Mouse (Mus musculus) hindbrain, postnatal 0 days (tissue): ENCODE measurements around the gene Micall1. TPM values are rescaled to one million over a fixed set of nuclear protein-coding genes. Genes with fewer than 3 reads are reported as not detected.

Experiments
- ATAC-seq: fragments of 200-750 bp; cut with Nextera tagmentation; 2 replicates; pipeline ENCODE4 v1.8.0; 2017; ENCODE audit warnings: mild to moderate bottlenecking, moderate TSS enrichment, moderate library complexity
- DNase-seq: peaks from one replicate; pipeline ENCODE4 v3.0.0-alpha.2; 2015; ENCODE audit warnings: low spot score
- H3K27ac ChIP-seq: fragments of 300-500 bp; sonication (generic); 2 replicates; pipeline ENCODE4 v1.5.1; 2014; ENCODE audit warnings: mild to moderate bottlenecking
- H3K27me3 ChIP-seq: fragments of 300-500 bp; sonication (generic); 2 replicates; pipeline ENCODE4 v1.6.1; 2014; ENCODE audit warnings: low read length, mixed read lengths; ENCODE audit not compliant: insufficient read depth
- H3K36me3 ChIP-seq: fragments of 300-500 bp; sonication (generic); 2 replicates; pipeline ENCODE4 v1.6.1; 2014; ENCODE audit warnings: low read length, mixed read lengths; ENCODE audit not compliant: insufficient read depth
- H3K4me1 ChIP-seq: fragments of 300-500 bp; sonication (generic); 2 replicates; pipeline ENCODE4 v1.6.1; 2014; ENCODE audit warnings: antibody characterized with exemption, low read length, mixed read lengths; ENCODE audit not compliant: insufficient read depth
- H3K4me2 ChIP-seq: fragments of 300-500 bp; sonication (generic); 2 replicates; pipeline ENCODE4 v1.6.1; 2014; ENCODE audit warnings: low read depth, mild to moderate bottlenecking, low read length, moderate library complexity, mixed read lengths
- H3K4me3 ChIP-seq: fragments of 300-500 bp; sonication (generic); 2 replicates; pipeline ENCODE4 v1.5.1; 2014; ENCODE audit warnings: low read length
- H3K9ac ChIP-seq: fragments of 300-500 bp; sonication (generic); replicated peaks from 2 replicates; pipeline ENCODE4 v1.6.1; 2014; ENCODE audit warnings: mild to moderate bottlenecking, low read length, moderate library complexity, mixed read lengths
- H3K9me3 ChIP-seq: fragments of 300-500 bp; sonication (generic); 2 replicates; pipeline ENCODE4 v1.6.1; 2016; ENCODE audit warnings: low read length, mixed read lengths
- CTCF ChIP-seq: IDR thresholded peaks from 2 replicates; pipeline ENCODE4 v1.5.1; 2016; ENCODE audit warnings: antibody characterized with exemption, control low read depth, low read depth
- WGBS: fragments of 180-500 bp; shearing (Covaris S2); extraction: QIAGEN DNeasy Blood & Tissue Kit; methylation state at CpG from one replicate; pipeline ENCODE4 v1.1.7; 2014; 5-methylcytosine and 5-hydroxymethylcytosine counted together
- polyA plus RNA-seq: library from polyadenylated mRNA; unstranded; fragments of >200 nt; fragmentation: Nextera tagmentation; extraction: Ambion mirVana; gene quantifications from 2 replicates; pipeline ENCODE4 v1.2.1, GENCODE M21; 2015
- total RNA-seq: library from RNA; depleted of rRNA; stranded (reverse); fragments of >200 nt; gene quantifications from 2 replicates; pipeline ENCODE4 v1.2.3, GENCODE M21; 2014; rRNA removed

Gene Micall1
- total and polyA plus RNA-seq, 2 experiments from 2014 or later = 9.5 to 36.4 TPM

DNA sequence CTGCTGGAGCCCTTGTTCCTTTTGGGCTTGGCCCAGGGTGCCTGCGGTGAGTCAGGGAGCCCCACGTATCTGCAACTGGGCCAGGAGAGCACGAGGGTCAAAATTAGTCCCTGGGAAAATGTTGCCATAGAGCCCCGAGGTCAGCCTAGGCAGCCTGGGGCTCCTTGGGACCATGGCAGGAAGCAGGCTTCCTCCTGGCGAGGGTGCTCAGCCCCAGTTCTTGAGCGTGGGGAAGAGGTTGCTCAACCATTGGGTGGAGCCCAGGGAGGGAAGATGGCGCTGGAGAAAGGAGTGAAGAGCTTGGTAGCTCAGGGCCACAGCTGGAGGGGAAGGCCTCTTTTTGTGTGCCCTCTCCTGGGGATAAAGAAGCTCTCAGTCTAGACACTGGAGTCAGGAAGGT lies 53.6 kb downstream of the Micall1 start:
- Histone ChIP-seq H3K4me1 (no peaks in the 10 kb centered on the region), H3K4me3 (peak overlapping the region; percentile 7), H3K9me3 (no peaks in the 10 kb centered on the region), H3K27me3 (peaks cover 28% of the 10 kb centered on the region), H3K9ac (peak overlapping the region; percentile 30; the same call in 1 of the 2 replicates), H3K27ac (no peak overlapping the region), H3K36me3 (no peaks in the 10 kb centered on the region), H3K4me2 (peak overlapping the region; percentile 37; the same call in 1 of the 2 replicates)
- no peak for TF ChIP-seq CTCF
- no peak for ATAC-seq
- 74% methylated on average over 7 of the region's 7 CpGs for WGBS
- no peak for DNase-seq

DNA sequence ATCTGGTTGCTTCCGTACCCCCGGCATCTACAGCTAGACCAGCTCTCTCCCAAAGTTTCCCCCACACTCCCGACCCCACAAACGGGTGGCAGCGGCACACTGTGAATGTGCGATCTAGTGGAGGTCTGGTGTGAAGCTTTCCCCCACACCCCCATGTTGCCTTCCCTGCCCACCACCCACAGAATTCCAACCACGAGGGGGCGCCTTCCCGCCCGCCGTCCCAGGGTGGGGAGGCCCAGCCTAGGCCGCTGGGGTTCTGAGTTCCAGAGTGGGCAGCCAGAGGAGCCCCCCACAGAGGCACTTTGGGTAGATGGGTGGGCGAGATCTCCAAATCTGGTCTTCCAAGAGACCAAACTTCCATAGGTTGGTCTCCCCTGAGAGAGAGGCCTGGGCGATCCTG lies 54.1 kb downstream of the Micall1 start:
- Histone ChIP-seq H3K9ac (peak overlapping the region; percentile 30; the same call in 1 of the 2 replicates), H3K27me3 (peaks cover 28% of the 10 kb centered on the region), H3K4me3 (peak overlapping the region; percentile 7), H3K9me3 (no peaks in the 10 kb centered on the region), H3K27ac (no peak overlapping the region), H3K36me3 (no peaks in the 10 kb centered on the region), H3K4me1 (no peaks in the 10 kb centered on the region), H3K4me2 (peak overlapping the region; percentile 37; the same call in 1 of the 2 replicates)
- TF ChIP-seq CTCF = peak; percentile 30; the same call in 1 of the 2 replicates
- WGBS = 54% methylated on average over 14 of the region's 14 CpGs
- ATAC-seq = no peak
- no peak for DNase-seq

DNA sequence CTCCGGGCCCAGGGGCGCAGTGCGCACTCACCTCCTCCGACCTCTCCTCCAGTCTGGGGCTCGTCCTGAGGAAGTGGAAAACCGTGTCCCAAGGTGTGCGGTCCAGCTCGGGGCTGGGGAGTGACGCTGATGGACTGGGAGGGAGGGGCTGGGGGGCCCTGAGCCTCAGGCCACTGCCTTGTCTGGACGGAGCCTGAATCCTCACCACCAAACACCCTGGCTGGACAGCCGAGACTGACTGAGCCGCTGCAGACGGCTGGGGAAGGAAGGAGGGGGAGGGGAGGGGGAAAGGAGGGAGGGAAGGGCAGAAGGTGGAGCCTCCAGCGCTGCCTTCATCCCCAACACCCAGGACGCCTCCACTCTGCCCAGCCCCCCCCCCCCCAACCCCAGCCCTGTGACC lies 55.6 kb downstream of the Micall1 start:
- no peaks in the 10 kb centered on the region for H3K9me3 ChIP-seq
- no peak overlapping the region for H3K4me2 ChIP-seq
- H3K4me1 ChIP-seq = no peaks in the 10 kb centered on the region
- no peak overlapping the region for H3K9ac ChIP-seq
- H3K27me3 ChIP-seq = peaks cover 28% of the 10 kb centered on the region
- TF ChIP-seq CTCF = no peak
- ATAC-seq (no peak), DNase-seq (no peak)
- H3K4me3 ChIP-seq = peak overlapping the region; percentile 7
- WGBS = 12% methylated on average over 15 of the region's 15 CpGs
- H3K36me3 ChIP-seq = no peaks in the 10 kb centered on the region
- H3K27ac ChIP-seq = no peak overlapping the region

DNA sequence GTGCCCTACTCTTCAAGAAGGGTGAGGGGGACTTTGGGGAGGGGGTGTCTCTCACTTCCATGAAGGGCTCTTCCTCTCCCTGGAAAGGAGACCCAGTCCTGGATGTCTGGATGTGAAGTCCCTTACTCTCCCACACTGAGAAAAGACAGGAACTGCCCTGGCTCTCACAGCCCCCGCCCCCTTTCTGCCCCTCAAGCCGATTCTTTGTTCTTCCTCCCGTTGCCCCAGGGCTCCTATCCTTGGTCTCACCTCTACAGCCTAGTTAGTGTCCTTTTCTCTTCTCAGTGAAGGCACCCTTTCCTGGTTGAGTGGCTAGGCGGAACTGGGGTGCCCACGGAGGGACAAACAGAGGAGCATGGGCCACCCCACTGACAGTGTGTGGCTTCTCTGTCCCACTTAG lies 56.4 kb downstream of the Micall1 start, which contains the start of gene Sox10:
TSS of gene Sox10 (minus strand) at position 101 of the 400 bp plus-strand sequence.
- no peak for TF ChIP-seq CTCF
- no peaks in the 10 kb centered on the region for H3K4me1 ChIP-seq
- no peaks in the 10 kb centered on the region for H3K36me3 ChIP-seq
- H3K27me3 ChIP-seq = peaks cover 28% of the 10 kb centered on the region
- WGBS = 57% methylated on average over 5 of the region's 5 CpGs
- peak within 1 kb of the TSS; percentile 51; the same call in 1 of the 2 replicates for H3K27ac ChIP-seq
- no peaks in the 10 kb centered on the region for H3K9me3 ChIP-seq
- H3K4me3 ChIP-seq = peak within 1 kb of the TSS; percentile 7
- ATAC-seq (no peak), DNase-seq (no peak)
- peak within 1 kb of the TSS; percentile 23; the same call in 1 of the 2 replicates for H3K4me2 ChIP-seq
- H3K9ac ChIP-seq = no peak within 1 kb of the TSS

DNA sequence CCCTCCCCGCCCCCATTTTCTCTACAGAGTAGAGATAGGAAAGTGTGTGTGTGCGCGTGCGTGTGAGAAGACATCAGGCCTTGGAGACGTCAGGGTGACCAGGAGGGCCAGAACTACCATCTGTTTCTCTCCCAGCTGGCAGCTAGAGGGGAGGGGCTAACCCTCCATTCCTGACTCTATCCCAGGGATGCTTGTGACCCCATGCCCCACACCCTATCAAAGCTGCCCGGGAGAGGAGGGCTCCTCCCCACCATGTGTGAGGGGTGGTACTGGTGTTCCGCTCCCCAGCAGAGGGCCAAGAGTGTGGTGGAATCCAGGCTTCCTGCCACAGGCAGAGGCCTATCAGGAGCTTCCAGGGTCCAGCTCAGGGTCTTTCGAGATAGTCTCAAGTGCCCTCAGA lies 58.0 kb downstream of the Micall1 start:
- 49% methylated on average over 8 of the region's 8 CpGs for WGBS
- TF ChIP-seq CTCF = no peak
- no peaks in the 10 kb centered on the region for H3K4me1 ChIP-seq
- no peaks in the 10 kb centered on the region for H3K9me3 ChIP-seq
- DNase-seq (peak; percentile 33), ATAC-seq (0 out of 2 replicates have a peak, but pooled peaks have one; percentile 19)
- no peaks in the 10 kb centered on the region for H3K36me3 ChIP-seq
- H3K4me3 ChIP-seq = no peak overlapping the region
- peaks cover 28% of the 10 kb centered on the region for H3K27me3 ChIP-seq
- peak overlapping the region; percentile 16; the same call in 1 of the 2 replicates for H3K4me2 ChIP-seq
- no peak overlapping the region for H3K9ac ChIP-seq
- no peak overlapping the region for H3K27ac ChIP-seq

DNA sequence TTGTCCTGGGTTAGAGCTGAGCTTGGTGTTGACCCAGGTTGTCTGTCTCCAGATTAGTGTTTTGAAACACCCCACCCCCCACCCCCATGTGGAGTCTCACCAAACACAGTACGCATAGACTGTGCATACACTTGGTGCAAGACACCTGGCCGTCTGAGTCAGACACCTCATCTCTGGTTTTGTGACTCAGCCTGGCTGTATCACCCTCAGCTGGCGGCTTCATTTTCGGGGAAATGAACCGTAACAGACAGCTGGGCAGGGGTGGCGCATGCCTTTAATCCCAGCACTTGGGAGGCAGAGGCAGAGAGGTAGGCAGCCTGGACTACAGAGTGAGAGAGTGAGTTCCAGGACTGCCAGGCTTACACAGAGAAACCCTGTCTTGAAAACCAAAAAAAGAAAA lies 68.2 kb downstream of the Micall1 start:
- no peak; the same call in 1 of the 2 replicates for ATAC-seq
- 53% methylated on average over 6 of the region's 6 CpGs for WGBS
- TF ChIP-seq CTCF = no peak
- Histone ChIP-seq H3K27me3 (no peaks in the 10 kb centered on the region), H3K27ac (no peak overlapping the region), H3K4me2 (no peak overlapping the region), H3K9ac (no peak overlapping the region), H3K9me3 (no peaks in the 10 kb centered on the region), H3K4me1 (no peaks in the 10 kb centered on the region), H3K36me3 (no peaks in the 10 kb centered on the region), H3K4me3 (no peak overlapping the region)
- DNase-seq = no peak

DNA sequence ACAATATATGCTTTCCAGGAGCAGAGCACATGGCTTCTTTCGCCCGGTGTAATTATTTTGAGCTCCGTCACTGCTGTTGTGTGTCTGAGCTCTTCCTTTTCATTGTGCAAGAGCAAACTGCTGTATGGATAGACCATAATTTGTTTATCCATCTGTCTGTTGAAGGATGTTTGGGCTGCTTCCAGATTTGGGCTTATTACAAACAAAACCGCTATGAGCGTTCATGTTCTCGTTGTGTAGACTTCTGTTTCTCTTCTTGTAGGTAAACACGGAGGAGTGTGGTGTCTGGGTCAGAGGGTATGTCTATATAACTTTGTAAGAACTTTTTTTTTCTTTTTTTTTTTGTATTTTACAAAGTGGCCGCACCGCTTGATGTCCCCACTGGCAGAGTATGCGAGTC lies 76.5 kb downstream of the Micall1 start:
- no peaks in the 10 kb centered on the region for H3K9me3 ChIP-seq
- no peak overlapping the region for H3K27ac ChIP-seq
- no peaks in the 10 kb centered on the region for H3K4me1 ChIP-seq
- H3K27me3 ChIP-seq = no peaks in the 10 kb centered on the region
- DNase-seq = no peak
- H3K36me3 ChIP-seq = no peaks in the 10 kb centered on the region
- no peak overlapping the region for H3K9ac ChIP-seq
- no peak overlapping the region for H3K4me3 ChIP-seq
- 71% methylated on average over 10 of the region's 10 CpGs for WGBS
- no peak for ATAC-seq
- H3K4me2 ChIP-seq = no peak overlapping the region
- TF ChIP-seq CTCF = no peak

Other genes starting within 250 kb of the Micall1 start
- gene Gga1, start 231.7 kb upstream of the Micall1 start, total RNA-seq = 40.0 and 47.1 TPM in 2 replicates
- 40.1 and 41.2 TPM in 2 replicates for gene Gga1, start 231.7 kb upstream of the Micall1 start, polyA plus RNA-seq
- gene Gm49510, start 209.2 kb upstream of the Micall1 start, total RNA-seq = 0.72 TPM in 1 of 2 replicates, not detected in the other
- not detected in 2 replicates for gene Gm49510, start 209.2 kb upstream of the Micall1 start, polyA plus RNA-seq
- 2.4 and 6.2 TPM in 2 replicates for gene Sh3bp1, start 209.1 kb upstream of the Micall1 start, total RNA-seq
- gene Sh3bp1, start 209.1 kb upstream of the Micall1 start, polyA plus RNA-seq = 4.4 and 5.5 TPM in 2 replicates
- 300 and 339 TPM in 2 replicates for gene Pdxp, start 195.0 kb upstream of the Micall1 start, total RNA-seq
- gene Pdxp, start 195.0 kb upstream of the Micall1 start, polyA plus RNA-seq = 124 and 141 TPM in 2 replicates
- gene Lgals1, start 182.2 kb upstream of the Micall1 start, total RNA-seq = 67.6 and 91.5 TPM in 2 replicates
- gene Lgals1, start 182.2 kb upstream of the Micall1 start, polyA plus RNA-seq = 141 and 144 TPM in 2 replicates
- 4.7 and 8.8 TPM in 2 replicates for gene Nol12, start 174.0 kb upstream of the Micall1 start, total RNA-seq
- 54.8 and 56.4 TPM in 2 replicates for gene Nol12, start 174.0 kb upstream of the Micall1 start, polyA plus RNA-seq
- 42.0 and 57.6 TPM in 2 replicates for gene Triobp, start 161.2 kb upstream of the Micall1 start, total RNA-seq
- gene Triobp, start 161.2 kb upstream of the Micall1 start, polyA plus RNA-seq = 19.0 and 20.7 TPM in 2 replicates
- gene H1f0, start 80.4 kb upstream of the Micall1 start, total RNA-seq = 211 and 233 TPM in 2 replicates
- 259 and 272 TPM in 2 replicates for gene H1f0, start 80.4 kb upstream of the Micall1 start, polyA plus RNA-seq
- 0.47 and 1.2 TPM in 2 replicates for gene Galr3, start 67.0 kb upstream of the Micall1 start, total RNA-seq
- 0.20 and 0.25 TPM in 2 replicates for gene Galr3, start 67.0 kb upstream of the Micall1 start, polyA plus RNA-seq
- 60.4 and 62.5 TPM in 2 replicates for gene Ankrd54, start 46.0 kb upstream of the Micall1 start, total RNA-seq
- gene Ankrd54, start 46.0 kb upstream of the Micall1 start, polyA plus RNA-seq = 36.7 and 42.4 TPM in 2 replicates
- gene Eif3l, start 33.7 kb upstream of the Micall1 start, total RNA-seq = 221 and 229 TPM in 2 replicates
- gene Eif3l, start 33.7 kb upstream of the Micall1 start, polyA plus RNA-seq = 163 and 164 TPM in 2 replicates
- 49.9 and 50.1 TPM in 2 replicates for gene Polr2f, start 32.1 kb downstream of the Micall1 start, total RNA-seq
- 326 and 334 TPM in 2 replicates for gene Polr2f, start 32.1 kb downstream of the Micall1 start, polyA plus RNA-seq
- gene 1700088E04Rik, start 32.4 kb downstream of the Micall1 start, total RNA-seq = 6.0 and 10.1 TPM in 2 replicates
- 18.0 and 21.4 TPM in 2 replicates for gene 1700088E04Rik, start 32.4 kb downstream of the Micall1 start, polyA plus RNA-seq
- gene Sox10, start 56.3 kb downstream of the Micall1 start, total RNA-seq = 36.2 and 40.3 TPM in 2 replicates
- gene Sox10, start 56.3 kb downstream of the Micall1 start, polyA plus RNA-seq = 14.2 and 15.2 TPM in 2 replicates
- gene Pick1, start 120.3 kb downstream of the Micall1 start, total RNA-seq = 59.4 and 68.0 TPM in 2 replicates
- 67.7 and 70.0 TPM in 2 replicates for gene Pick1, start 120.3 kb downstream of the Micall1 start, polyA plus RNA-seq
- 0.61 and 1.7 TPM in 2 replicates for gene Gm49486, start 120.5 kb downstream of the Micall1 start, total RNA-seq
- gene Gm49486, start 120.5 kb downstream of the Micall1 start, polyA plus RNA-seq = 1.5 and 2.1 TPM in 2 replicates
- gene Slc16a8, start 145.9 kb downstream of the Micall1 start, total RNA-seq = 1.0 and 2.0 TPM in 2 replicates
- 3.1 and 3.7 TPM in 2 replicates for gene Slc16a8, start 145.9 kb downstream of the Micall1 start, polyA plus RNA-seq
- 1.7 and 2.3 TPM in 2 replicates for gene Baiap2l2, start 176.6 kb downstream of the Micall1 start, total RNA-seq
- gene Baiap2l2, start 176.6 kb downstream of the Micall1 start, polyA plus RNA-seq = 6.5 and 6.8 TPM in 2 replicates
- 24.3 and 28.8 TPM in 2 replicates for gene Pla2g6, start 219.5 kb downstream of the Micall1 start, total RNA-seq
- gene Pla2g6, start 219.5 kb downstream of the Micall1 start, polyA plus RNA-seq = 15.2 and 15.7 TPM in 2 replicates
- gene Maff, start 237.7 kb downstream of the Micall1 start, total RNA-seq = 4.0 and 5.4 TPM in 2 replicates
- 1.7 and 2.0 TPM in 2 replicates for gene Maff, start 237.7 kb downstream of the Micall1 start, polyA plus RNA-seq